Mouse (Mus musculus) C2C12 (cell line): ENCODE data around the gene Knl1. TPM values are rescaled to one million over a fixed set of nuclear protein-coding genes. Genes with fewer than 3 reads are reported as not detected.
"Not testable (repeated sequence)": the region's sequence is repeated elsewhere in the genome, so short reads cannot be mapped to it uniquely, and the experiment has no call there.

Experiments
- H3K27me3 ChIP-seq: one replicate; pipeline ENCODE4 v1.6.1; 2011; ENCODE audit not compliant: control insufficient read depth, insufficient read depth, insufficient read length
- H3K36me3 ChIP-seq: one replicate; pipeline ENCODE4 v1.6.1; 2011; ENCODE audit not compliant: control insufficient read depth, insufficient read depth
- H3K4me3 ChIP-seq: one replicate; pipeline ENCODE4 v1.5.1; 2011; ENCODE audit warnings: mild to moderate bottlenecking, control low read depth; ENCODE audit not compliant: poor library complexity, insufficient read depth, severe bottlenecking
- H3K79me2 ChIP-seq: one replicate; pipeline ENCODE4 v1.6.1; 2011; ENCODE audit not compliant: control insufficient read depth, insufficient read depth
- H3K79me3 ChIP-seq: one replicate; pipeline ENCODE4 v1.6.1; 2011; ENCODE audit warnings: low read depth, control low read depth
- H3ac ChIP-seq: one replicate; pipeline ENCODE3; 2011; ENCODE audit warnings: low read depth; ENCODE audit not compliant: control insufficient read depth, insufficient read length
- CEBPB ChIP-seq: IDR thresholded peaks from one replicate; pipeline ENCODE4 v1.6.1; 2011; ENCODE audit warnings: low read depth, mild to moderate bottlenecking, control low read depth, moderate library complexity
- CTCF ChIP-seq: IDR thresholded peaks from one replicate; pipeline ENCODE4 v1.5.1; 2011; ENCODE audit not compliant: control insufficient read depth, insufficient read depth, insufficient read length
- FOSL1 ChIP-seq: IDR thresholded peaks from one replicate; pipeline ENCODE4 v1.8.0; 2011; ENCODE audit warnings: mild to moderate bottlenecking, low read length; ENCODE audit not compliant: poor library complexity, insufficient read depth, severe bottlenecking
- MAX ChIP-seq: IDR thresholded peaks from one replicate; pipeline ENCODE4 v1.6.1; 2011; ENCODE audit warnings: mild to moderate bottlenecking, control low read depth
- MYOD1 ChIP-seq: IDR thresholded peaks from one replicate; pipeline ENCODE4 v1.6.1; 2011; ENCODE audit warnings: low read depth; ENCODE audit not compliant: control insufficient read depth, insufficient read length
- MYOG ChIP-seq: IDR thresholded peaks from one replicate; pipeline ENCODE4 v1.6.1; 2011; ENCODE audit not compliant: control insufficient read depth, insufficient read length; ENCODE audit errors: extremely low read depth
- USF1 ChIP-seq: IDR thresholded peaks from one replicate; pipeline ENCODE4 v1.6.1; 2011; ENCODE audit warnings: low read depth, mild to moderate bottlenecking, control low read depth, moderate library complexity
- polyA plus RNA-seq: library from polyadenylated mRNA; unstranded; fragments of >200 nt; fragmentation: generic; extraction: Trizol; gene quantifications from one replicate; pipeline ENCODE4 v1.2.1, GENCODE M21; 2012; ENCODE audit warnings: missing spikeins

The Knl1 gene
- polyA plus RNA-seq, 1 experiment: 3.2 TPM

GRCm38 (mm10) chr2:119014989-119015388 lies 31.9 kb upstream of the Knl1 start:
- no peak for TF ChIP-seq MYOG
- no peak for TF ChIP-seq MAX
- no peak for TF ChIP-seq FOSL1
- peaks cover 15% of the 10 kb centered on the region for H3K36me3 ChIP-seq
- H3K4me3 ChIP-seq: no peak overlapping the region
- H3ac ChIP-seq: no peak overlapping the region
- H3K79me3 ChIP-seq: no peaks in the 10 kb centered on the region
- H3K27me3 ChIP-seq: no peaks in the 10 kb centered on the region
- no peaks in the 10 kb centered on the region for H3K79me2 ChIP-seq

- H3K27me3 ChIP-seq: no peaks in the 10 kb centered on the region
- no peak overlapping the region for H3K4me3 ChIP-seq
- no peak for TF ChIP-seq CEBPB
- TF ChIP-seq MAX: no peak
- no peak for TF ChIP-seq USF1
- no peak for TF ChIP-seq MYOG
- TF ChIP-seq CTCF: no peak
- no peak for TF ChIP-seq MYOD1
- TF ChIP-seq FOSL1: no peak
- no peak overlapping the region for H3ac ChIP-seq
- no peaks in the 10 kb centered on the region for H3K79me3 ChIP-seq
- peaks cover 15% of the 10 kb centered on the region for H3K36me3 ChIP-seq
- no peaks in the 10 kb centered on the region for H3K79me2 ChIP-seq
These were observed 31.2 kb upstream of the Knl1 start for GRCm38 (mm10) chr2:119015604-119016180.

GRCm38 (mm10) chr2:119016312-119016711 lies 30.6 kb upstream of the Knl1 start:
- H3K79me3 ChIP-seq, H3K27me3 ChIP-seq, H3K4me3 ChIP-seq, H3ac ChIP-seq, H3K79me2 ChIP-seq: not testable (repeated sequence)
- H3K36me3 ChIP-seq: peaks cover 21% of the 10 kb centered on the region

GRCm38 (mm10) chr2:119017647-119018046 lies 29.3 kb upstream of the Knl1 start:
- no peaks in the 10 kb centered on the region for H3K27me3 ChIP-seq
- H3ac ChIP-seq: no peak overlapping the region
- H3K79me2 ChIP-seq: no peaks in the 10 kb centered on the region
- peaks cover 27% of the 10 kb centered on the region for H3K36me3 ChIP-seq
- no peak for TF ChIP-seq USF1
- TF ChIP-seq CEBPB: no peak
- TF ChIP-seq MYOD1: no peak
- no peak for TF ChIP-seq CTCF
- TF ChIP-seq FOSL1: no peak
- TF ChIP-seq MYOG: no peak
- TF ChIP-seq MAX: no peak
- H3K4me3 ChIP-seq: no peak overlapping the region
- no peaks in the 10 kb centered on the region for H3K79me3 ChIP-seq

GRCm38 (mm10) chr2:119018391-119019122 lies 28.4 kb upstream of the Knl1 start:
- TF ChIP-seq FOSL1: no peak
- TF ChIP-seq CTCF: no peak
- TF ChIP-seq MYOG: no peak
- TF ChIP-seq USF1: no peak
- no peak for TF ChIP-seq MYOD1
- TF ChIP-seq CEBPB: no peak
- TF ChIP-seq MAX: no peak
- no peaks in the 10 kb centered on the region for H3K27me3 ChIP-seq
- peaks cover 33% of the 10 kb centered on the region for H3K36me3 ChIP-seq
- no peaks in the 10 kb centered on the region for H3K79me3 ChIP-seq
- H3K79me2 ChIP-seq: no peaks in the 10 kb centered on the region
- H3ac ChIP-seq: no peak overlapping the region
- H3K4me3 ChIP-seq: no peak overlapping the region

- Histone ChIP-seq H3ac (no peak overlapping the region), H3K27me3 (no peaks in the 10 kb centered on the region), H3K79me2 (no peaks in the 10 kb centered on the region), H3K36me3 (peaks cover 33% of the 10 kb centered on the region), H3K79me3 (no peaks in the 10 kb centered on the region), H3K4me3 (no peak overlapping the region)
- TF ChIP-seq MYOD1 (no peak), FOSL1 (no peak), MAX (no peak), CEBPB (no peak), MYOG (no peak)
These were observed 27.8 kb upstream of the Knl1 start for GRCm38 (mm10) chr2:119019131-119019530.
